Mouse (Mus musculus) thymus, adult 18-20 months (tissue): ENCODE measurements around the gene Chd6.
"Not testable (repeated sequence)": the region's sequence is repeated elsewhere in the genome, so short reads cannot be mapped to it uniquely, and the experiment has no call there.

Source experiments
- DNase-seq, 2 experiments: peaks; one replicate each; pipeline ENCODE4 v3.0.0; 2022; ENCODE audit warnings: mixed read lengths in 2 of 2

The Chd6 gene

GRCm38 (mm10) chr2:160982636-160983035, 126.2 kb downstream of the Chd6 start:
- DNase-seq, result no peak

- DNase-seq, result no peak
Measured at GRCm38 (mm10) chr2:160981791-160982190, 127.1 kb downstream of the Chd6 start.

- DNase-seq, result no peak
Measured at GRCm38 (mm10) chr2:160978651-160979050, 130.2 kb downstream of the Chd6 start.

GRCm38 (mm10) chr2:160977248-160977647, 131.6 kb downstream of the Chd6 start:
- no peak for DNase-seq

- no peak for DNase-seq
Measured at GRCm38 (mm10) chr2:160973648-160974215, 135.1 kb downstream of the Chd6 start.

GRCm38 (mm10) chr2:160972103-160972792, 136.6 kb downstream of the Chd6 start:
- DNase-seq, result no peak

GRCm38 (mm10) chr2:160962149-160962548, 146.7 kb downstream of the Chd6 start:
- no peak for DNase-seq

GRCm38 (mm10) chr2:160960956-160961646, 147.8 kb downstream of the Chd6 start:
- DNase-seq, result no peak

- no peak for DNase-seq
Measured at GRCm38 (mm10) chr2:160959901-160960300, 149.0 kb downstream of the Chd6 start.

- no peak for DNase-seq
Measured at GRCm38 (mm10) chr2:160958737-160959136, 150.1 kb downstream of the Chd6 start.

- DNase-seq, result not testable (repeated sequence)
Measured at GRCm38 (mm10) chr2:160957801-160958200, 151.1 kb downstream of the Chd6 start.

GRCm38 (mm10) chr2:160957307-160957706, 151.6 kb downstream of the Chd6 start:
- DNase-seq, result not testable (repeated sequence)

- DNase-seq, result no peak
Measured at GRCm38 (mm10) chr2:160955331-160955730, 153.5 kb downstream of the Chd6 start.

- no peak for DNase-seq
Measured at GRCm38 (mm10) chr2:160954541-160954940, 154.3 kb downstream of the Chd6 start.

GRCm38 (mm10) chr2:160953131-160953873, 155.6 kb downstream of the Chd6 start:
- DNase-seq, result no peak

GRCm38 (mm10) chr2:160951595-160951994, 157.3 kb downstream of the Chd6 start:
- no peak for DNase-seq

GRCm38 (mm10) chr2:160942443-160942842, 166.4 kb downstream of the Chd6 start:
- DNase-seq, result no peak

- DNase-seq, result no peak
Measured at GRCm38 (mm10) chr2:160940930-160941709, 167.8 kb downstream of the Chd6 start.

- DNase-seq, result no peak
Measured at GRCm38 (mm10) chr2:160934451-160934850, 174.4 kb downstream of the Chd6 start.

- no peak for DNase-seq
Measured at GRCm38 (mm10) chr2:160933890-160934289, 175.0 kb downstream of the Chd6 start.

- no peak for DNase-seq
Measured at GRCm38 (mm10) chr2:160932981-160933380, 175.9 kb downstream of the Chd6 start.

- no peak for DNase-seq
Measured at GRCm38 (mm10) chr2:160932325-160932724, 176.6 kb downstream of the Chd6 start.
